Mouse (Mus musculus) liver, embryonic 13.5 days (tissue): ENCODE measurements around the gene Ttll7. TPM values are rescaled to one million over a fixed set of nuclear protein-coding genes. Genes with fewer than 3 reads are reported as not detected.
A peak's percentile ranks its signal among the peaks of the same experiment; 100 is the strongest.

ENCODE experiments used
- ATAC-seq: fragments of 200-750 bp; cut with Nextera tagmentation; 2 replicates; pipeline ENCODE4 v1.8.0; 2017; ENCODE audit warnings: low read depth, mild to moderate bottlenecking, moderate number of reproducible peaks, moderate library complexity
- DNase-seq: peaks from one replicate; pipeline ENCODE4 v3.0.0; 2022
- H3K27ac ChIP-seq: fragments of 300-500 bp; sonication (generic); 2 replicates; pipeline ENCODE4 v1.5.1; 2015; ENCODE audit warnings: moderate library complexity, mild to moderate bottlenecking, inconsistent platforms
- H3K27me3 ChIP-seq: fragments of 300-500 bp; sonication (generic); 2 replicates; pipeline ENCODE4 v1.6.1; 2015; ENCODE audit warnings: mild to moderate bottlenecking, inconsistent platforms
- H3K36me3 ChIP-seq: fragments of 300-500 bp; sonication (generic); 2 replicates; pipeline ENCODE4 v1.6.1; 2015; ENCODE audit warnings: mild to moderate bottlenecking, inconsistent platforms
- H3K4me1 ChIP-seq: fragments of 300-500 bp; sonication (generic); replicated peaks from 2 replicates; pipeline ENCODE4 v1.6.1; 2015; ENCODE audit warnings: inconsistent platforms
- H3K4me2 ChIP-seq: fragments of 300-500 bp; sonication (generic); 2 replicates; pipeline ENCODE4 v1.6.1; 2015; ENCODE audit warnings: inconsistent platforms, mild to moderate bottlenecking, moderate library complexity
- H3K4me3 ChIP-seq: fragments of 300-500 bp; sonication (generic); replicated peaks from 2 replicates; pipeline ENCODE4 v1.5.1; 2015; ENCODE audit warnings: mild to moderate bottlenecking, inconsistent platforms
- H3K9ac ChIP-seq: fragments of 300-500 bp; sonication (generic); 2 replicates; pipeline ENCODE4 v1.6.1; 2015; ENCODE audit warnings: mild to moderate bottlenecking, inconsistent platforms
- H3K9me3 ChIP-seq: fragments of 300-500 bp; sonication (generic); replicated peaks from 2 replicates; pipeline ENCODE4 v1.6.1; 2016; ENCODE audit warnings: inconsistent platforms
- WGBS: fragments of 180-500 bp; shearing (Covaris S2); methylation state at CpG from one replicate; pipeline ENCODE4 v1.1.7; 2015; ENCODE audit not compliant: insufficient replicate concordance; 5-methylcytosine and 5-hydroxymethylcytosine counted together
- polyA plus RNA-seq: library from polyadenylated mRNA; unstranded; fragments of >200 nt; fragmentation: Nextera tagmentation; extraction: Ambion mirVana; gene quantifications from 2 replicates; pipeline ENCODE4 v1.2.1, GENCODE M21; 2015

The Ttll7 gene
- polyA plus RNA-seq, 1 experiment from 2014 or later: 0.48 TPM

GRCm38 (mm10) chr3:146945342-146945741, 93.2 kb downstream of the Ttll7 start:
- Histone ChIP-seq H3K27ac (no peak overlapping the region), H3K4me3 (no peak overlapping the region), H3K9ac (no peak overlapping the region), H3K27me3 (no peaks in the 10 kb centered on the region), H3K4me2 (no peak overlapping the region), H3K36me3 (no peaks in the 10 kb centered on the region), H3K4me1 (no peaks in the 10 kb centered on the region), H3K9me3 (no peaks in the 10 kb centered on the region)
- 33% methylated on average over 2 of the region's 2 CpGs for WGBS
- DNase-seq: no peak
- ATAC-seq: no peak

- H3K27ac ChIP-seq: no peak overlapping the region
- H3K27me3 ChIP-seq: no peaks in the 10 kb centered on the region
- DNase-seq: peak; percentile 27
- no peaks in the 10 kb centered on the region for H3K9me3 ChIP-seq
- no peaks in the 10 kb centered on the region for H3K4me1 ChIP-seq
- ATAC-seq: no peak
- peak overlapping the region; percentile 44 for H3K4me3 ChIP-seq
- no peak overlapping the region for H3K9ac ChIP-seq
- H3K4me2 ChIP-seq: peak overlapping the region; percentile 56
- 1% methylated on average over 13 of the region's 13 CpGs for WGBS
- no peaks in the 10 kb centered on the region for H3K36me3 ChIP-seq
These were observed 93.7 kb downstream of the Ttll7 start for GRCm38 (mm10) chr3:146945887-146946286.

GRCm38 (mm10) chr3:146946641-146947040, 94.5 kb downstream of the Ttll7 start:
- no peak overlapping the region for H3K4me2 ChIP-seq
- H3K4me1 ChIP-seq: no peaks in the 10 kb centered on the region
- DNase-seq: no peak
- ATAC-seq: no peak
- no peaks in the 10 kb centered on the region for H3K36me3 ChIP-seq
- no peaks in the 10 kb centered on the region for H3K27me3 ChIP-seq
- H3K9ac ChIP-seq: no peak overlapping the region
- no peaks in the 10 kb centered on the region for H3K9me3 ChIP-seq
- no peak overlapping the region for H3K4me3 ChIP-seq
- WGBS: 73% methylated on average over 8 of the region's 8 CpGs
- H3K27ac ChIP-seq: no peak overlapping the region

GRCm38 (mm10) chr3:146956792-146957191, 104.6 kb downstream of the Ttll7 start:
- 65% methylated on average over 8 of the region's 8 CpGs for WGBS
- no peak overlapping the region for H3K27ac ChIP-seq
- no peak overlapping the region for H3K4me3 ChIP-seq
- no peak overlapping the region for H3K9ac ChIP-seq
- H3K9me3 ChIP-seq: no peaks in the 10 kb centered on the region
- DNase-seq (no peak), ATAC-seq (no peak)
- H3K27me3 ChIP-seq: no peaks in the 10 kb centered on the region
- H3K4me1 ChIP-seq: no peaks in the 10 kb centered on the region
- no peaks in the 10 kb centered on the region for H3K36me3 ChIP-seq
- H3K4me2 ChIP-seq: no peak overlapping the region

GRCm38 (mm10) chr3:146962838-146963237, 110.7 kb downstream of the Ttll7 start:
- Histone ChIP-seq H3K4me1 (no peaks in the 10 kb centered on the region), H3K4me3 (no peak overlapping the region), H3K36me3 (no peaks in the 10 kb centered on the region), H3K9me3 (no peaks in the 10 kb centered on the region), H3K4me2 (no peak overlapping the region), H3K27ac (no peak overlapping the region), H3K27me3 (no peaks in the 10 kb centered on the region), H3K9ac (no peak overlapping the region)
- no peak for ATAC-seq
- no peak for DNase-seq

GRCm38 (mm10) chr3:146964384-146964783, 112.2 kb downstream of the Ttll7 start:
- no peak overlapping the region for H3K27ac ChIP-seq
- no peaks in the 10 kb centered on the region for H3K9me3 ChIP-seq
- H3K4me3 ChIP-seq: no peak overlapping the region
- H3K27me3 ChIP-seq: no peaks in the 10 kb centered on the region
- H3K4me2 ChIP-seq: no peak overlapping the region
- ATAC-seq (no peak), DNase-seq (no peak)
- no peaks in the 10 kb centered on the region for H3K4me1 ChIP-seq
- H3K36me3 ChIP-seq: no peaks in the 10 kb centered on the region
- 30% methylated on average over 3 of the region's 3 CpGs for WGBS
- no peak overlapping the region for H3K9ac ChIP-seq

DNA sequence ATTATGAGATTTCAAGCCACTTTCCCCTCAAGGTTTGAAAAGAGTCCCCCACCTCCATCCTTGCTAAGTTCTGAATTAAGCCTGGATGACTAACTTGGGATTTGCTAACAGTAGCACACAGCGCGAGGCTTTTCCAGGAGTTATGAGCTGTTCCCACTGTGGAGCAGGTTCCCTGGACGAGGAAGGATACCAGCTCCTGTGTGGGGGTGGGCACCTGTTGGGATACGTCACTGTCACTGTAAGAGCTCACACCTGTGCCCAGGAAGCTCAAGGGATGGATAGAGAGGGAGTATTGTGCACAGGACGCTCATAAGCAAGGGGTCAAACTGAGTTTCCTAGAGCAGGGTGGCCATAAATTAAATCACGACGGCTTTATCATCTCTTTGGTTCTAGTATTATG, 115.1 kb downstream of the Ttll7 start:
- Histone ChIP-seq H3K36me3 (no peaks in the 10 kb centered on the region), H3K9me3 (no peaks in the 10 kb centered on the region), H3K9ac (no peak overlapping the region), H3K27me3 (no peaks in the 10 kb centered on the region), H3K4me1 (no peaks in the 10 kb centered on the region), H3K27ac (no peak overlapping the region), H3K4me2 (no peak overlapping the region), H3K4me3 (no peak overlapping the region)
- ATAC-seq: no peak
- WGBS: 67% methylated on average over 7 of the region's 7 CpGs
- DNase-seq: no peak

- Histone ChIP-seq H3K4me1 (no peaks in the 10 kb centered on the region), H3K36me3 (no peaks in the 10 kb centered on the region), H3K27me3 (no peaks in the 10 kb centered on the region), H3K4me3 (no peak overlapping the region), H3K9ac (no peak overlapping the region), H3K27ac (no peak overlapping the region), H3K4me2 (no peak overlapping the region), H3K9me3 (no peaks in the 10 kb centered on the region)
- WGBS: 62% methylated on average over 4 of the region's 4 CpGs
- ATAC-seq (no peak), DNase-seq (no peak)
These were observed 115.7 kb downstream of the Ttll7 start for GRCm38 (mm10) chr3:146967834-146968233.

- H3K36me3 ChIP-seq: no peaks in the 10 kb centered on the region
These were observed 126.1 kb downstream of the Ttll7 start for GRCm38 (mm10) chr3:146978272-146978671.

DNA sequence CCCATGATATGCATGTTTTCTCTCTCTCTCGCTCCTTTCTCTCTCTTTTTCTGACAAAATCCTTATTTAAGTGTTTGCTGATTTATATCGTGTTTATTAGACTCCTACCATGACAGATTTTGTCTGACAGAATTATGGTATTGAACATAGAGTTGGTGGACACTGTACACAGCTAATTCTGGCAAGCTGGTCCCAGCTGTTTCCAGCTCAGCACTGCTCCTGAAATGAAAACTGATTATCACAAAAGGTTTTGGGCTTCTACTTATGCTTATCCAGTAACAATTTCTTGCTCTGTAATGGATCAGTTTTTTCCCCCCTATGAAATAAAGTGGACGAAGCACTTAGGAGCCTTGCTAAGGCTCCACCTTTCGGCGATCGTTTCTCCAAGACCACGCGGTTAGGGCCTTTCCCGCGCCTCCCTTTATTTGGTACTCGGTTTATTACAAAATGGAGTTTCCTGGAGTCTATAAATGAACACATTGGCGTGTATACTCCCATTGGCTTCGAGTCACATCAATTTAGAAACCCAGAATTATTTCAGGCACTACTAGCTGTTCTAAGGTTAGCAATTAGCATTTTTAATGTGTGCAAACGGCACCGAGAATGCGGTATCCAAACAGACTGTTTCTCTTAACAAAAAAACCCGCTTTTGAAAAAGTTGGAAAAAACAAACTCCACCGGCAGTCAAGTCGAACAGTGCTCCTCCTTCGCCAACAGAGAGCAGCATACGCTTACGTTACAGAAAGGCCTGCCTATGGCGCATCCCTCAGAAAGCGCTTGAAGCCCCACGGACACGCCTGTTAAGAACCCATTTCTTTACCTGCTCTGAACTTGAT, 141.9 kb downstream of the Ttll7 start:
- Histone ChIP-seq H3K4me3 (no peak overlapping the region), H3K9me3 (no peaks in the 10 kb centered on the region), H3K4me2 (no peak overlapping the region), H3K9ac (no peak overlapping the region), H3K27me3 (no peaks in the 10 kb centered on the region), H3K36me3 (no peaks in the 10 kb centered on the region), H3K4me1 (no peaks in the 10 kb centered on the region), H3K27ac (no peak overlapping the region)
- 41% methylated on average over 26 of the region's 26 CpGs for WGBS
- ATAC-seq (no peak), DNase-seq (no peak)

More at GRCm38 (mm10) chr3:146978272-146978671, 126.1 kb downstream of the Ttll7 start:
- H3K27ac ChIP-seq: no peak overlapping the region
- no peak overlapping the region for H3K4me3 ChIP-seq
- no peak overlapping the region for H3K9ac ChIP-seq
- DNase-seq (no peak), ATAC-seq (no peak)
- no peak overlapping the region for H3K4me2 ChIP-seq
- WGBS: 60% methylated on average over 3 of the region's 3 CpGs
- no peaks in the 10 kb centered on the region for H3K4me1 ChIP-seq
- no peaks in the 10 kb centered on the region for H3K27me3 ChIP-seq
- no peaks in the 10 kb centered on the region for H3K9me3 ChIP-seq

GRCm38 (mm10) chr3:146994670-146995415, 142.7 kb downstream of the Ttll7 start:
- H3K27ac ChIP-seq: no peak overlapping the region
- no peak overlapping the region for H3K4me3 ChIP-seq
- H3K27me3 ChIP-seq: no peaks in the 10 kb centered on the region
- H3K9ac ChIP-seq: no peak overlapping the region
- no peak overlapping the region for H3K4me2 ChIP-seq
- ATAC-seq: no peak
- no peaks in the 10 kb centered on the region for H3K9me3 ChIP-seq
- DNase-seq: no peak
- 57% methylated on average over 15 of the region's 15 CpGs for WGBS
- H3K36me3 ChIP-seq: no peaks in the 10 kb centered on the region
- no peaks in the 10 kb centered on the region for H3K4me1 ChIP-seq

DNA sequence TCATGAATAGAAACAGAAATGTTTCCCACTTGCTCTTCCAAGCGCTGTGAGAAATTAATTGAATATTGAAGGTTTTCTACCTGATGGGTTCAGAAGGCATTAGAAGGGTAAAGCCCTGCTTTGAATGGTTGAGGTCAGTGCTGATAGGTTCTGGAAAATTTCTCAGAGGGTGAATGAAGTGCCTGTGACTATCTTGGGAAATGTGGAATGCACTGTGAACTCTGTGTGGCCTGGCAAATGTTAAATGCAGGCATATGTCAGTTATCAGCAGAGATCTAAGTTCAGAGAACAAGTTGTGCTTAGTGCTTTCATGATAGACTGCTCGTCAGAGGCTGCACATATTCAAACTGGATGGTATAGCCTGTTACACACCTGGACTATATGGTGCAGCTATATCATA, 147.0 kb downstream of the Ttll7 start:
- H3K27ac ChIP-seq: no peak overlapping the region
- DNase-seq (no peak), ATAC-seq (no peak)
- no peaks in the 10 kb centered on the region for H3K9me3 ChIP-seq
- H3K27me3 ChIP-seq: no peaks in the 10 kb centered on the region
- H3K9ac ChIP-seq: no peak overlapping the region
- no peaks in the 10 kb centered on the region for H3K4me1 ChIP-seq
- H3K4me2 ChIP-seq: no peak overlapping the region
- H3K4me3 ChIP-seq: no peak overlapping the region
- no peaks in the 10 kb centered on the region for H3K36me3 ChIP-seq
- WGBS: 73% methylated on average over 2 of the region's 2 CpGs
